Mouse (Mus musculus): ENCODE data around the gene Phox2b.
A peak's percentile ranks its signal among the peaks of the same experiment; 100 is the strongest.

Gene Phox2b

GRCm38 (mm10) chr5:67098733-67099323 lies at the start of gene Phox2b:
TSS of gene Phox2b (minus strand) at chr5:67099301.
- DNase-seq = no peak

GRCm38 (mm10) chr5:67142622-67143021 lies 43.5 kb upstream of the Phox2b start:
- DNase-seq = no peak

- DNase-seq = no peak
Measured at GRCm38 (mm10) chr5:67139052-67140015, 40.2 kb upstream of the Phox2b start.

- no peak for DNase-seq
Measured at GRCm38 (mm10) chr5:67138643-67139042, 39.5 kb upstream of the Phox2b start.

- DNase-seq = peak; percentile 8
Measured at GRCm38 (mm10) chr5:67134698-67135097, 35.6 kb upstream of the Phox2b start.

GRCm38 (mm10) chr5:67131671-67132070 lies 32.6 kb upstream of the Phox2b start:
- no peak for DNase-seq

- DNase-seq = no peak
Measured at GRCm38 (mm10) chr5:67106261-67106660, 7.2 kb upstream of the Phox2b start.

GRCm38 (mm10) chr5:67103016-67103415 lies 3.9 kb upstream of the Phox2b start:
- no peak for DNase-seq

- peak; percentile 22 for DNase-seq
Measured at GRCm38 (mm10) chr5:67101793-67102600, 2.9 kb upstream of the Phox2b start.

GRCm38 (mm10) chr5:67101395-67101760 lies 2.3 kb upstream of the Phox2b start:
- no peak for DNase-seq

- DNase-seq = no peak
Measured at GRCm38 (mm10) chr5:67100564-67101394, 1.7 kb upstream of the Phox2b start.

- no peak for DNase-seq
Measured at GRCm38 (mm10) chr5:67099393-67100271, 531 bp upstream of the Phox2b start.

- no peak for DNase-seq
Measured at GRCm38 (mm10) chr5:67098051-67098732, 909 bp downstream of the Phox2b start.

- no peak for DNase-seq
Measured at GRCm38 (mm10) chr5:67097106-67098050, 1.7 kb downstream of the Phox2b start.

GRCm38 (mm10) chr5:67096378-67096771 lies 2.7 kb downstream of the Phox2b start:
- DNase-seq = peak; percentile 10

GRCm38 (mm10) chr5:67095651-67096377 lies 3.3 kb downstream of the Phox2b start:
- no peak for DNase-seq

GRCm38 (mm10) chr5:67095153-67095552 lies 3.9 kb downstream of the Phox2b start:
- no peak for DNase-seq

GRCm38 (mm10) chr5:67093991-67094390 lies 5.1 kb downstream of the Phox2b start:
- DNase-seq = no peak

GRCm38 (mm10) chr5:67091766-67092165 lies 7.3 kb downstream of the Phox2b start:
- DNase-seq = no peak
